Mouse (Mus musculus) liver, embryonic 11.5 days (tissue): ENCODE measurements around the gene Dnttip1. TPM values are rescaled to one million over a fixed set of nuclear protein-coding genes. Genes with fewer than 3 reads are reported as not detected.
"Not testable (repeated sequence)": the region's sequence is repeated elsewhere in the genome, so short reads cannot be mapped to it uniquely, and the experiment has no call there.

Source experiments
- ATAC-seq: fragments of 200-750 bp; cut with Nextera tagmentation; replicated peaks from 2 replicates; pipeline ENCODE4 v1.8.0; 2017; ENCODE audit warnings: moderate number of reproducible peaks, mild to moderate bottlenecking, moderate TSS enrichment, moderate library complexity; ENCODE audit not compliant: low FRiP score
- DNase-seq: peaks from one replicate; pipeline ENCODE4 v3.0.0-alpha.2; 2017; ENCODE audit warnings: low spot score
- H3K27ac ChIP-seq: fragments of 300-500 bp; sonication (generic); 2 replicates; pipeline ENCODE4 v1.5.1; 2014; ENCODE audit warnings: mild to moderate bottlenecking, low read depth, low read length, control low read depth
- H3K27me3 ChIP-seq: fragments of 300-500 bp; sonication (generic); replicated peaks from 2 replicates; pipeline ENCODE4 v1.6.1; 2014; ENCODE audit warnings: low read length, mixed read lengths; ENCODE audit not compliant: control insufficient read depth, insufficient read depth
- H3K36me3 ChIP-seq: fragments of 300-500 bp; sonication (generic); 2 replicates; pipeline ENCODE4 v1.6.1; 2014; ENCODE audit warnings: mild to moderate bottlenecking, low read length, moderate library complexity, mixed read lengths; ENCODE audit not compliant: control insufficient read depth, insufficient read depth
- H3K4me1 ChIP-seq: fragments of 300-500 bp; sonication (generic); replicated peaks from 2 replicates; pipeline ENCODE4 v1.6.1; 2014; ENCODE audit warnings: low read length, mixed read lengths; ENCODE audit not compliant: control insufficient read depth, insufficient read depth
- H3K4me2 ChIP-seq: fragments of 300-500 bp; sonication (generic); 2 replicates; pipeline ENCODE4 v1.6.1; 2014; ENCODE audit warnings: mild to moderate bottlenecking, control low read depth, moderate library complexity
- H3K4me3 ChIP-seq: fragments of 300-500 bp; sonication (generic); 2 replicates; pipeline ENCODE4 v1.5.1; 2014; ENCODE audit warnings: low read depth, low read length, control low read depth
- H3K9ac ChIP-seq: fragments of 300-500 bp; sonication (generic); 2 replicates; pipeline ENCODE4 v1.6.1; 2014; ENCODE audit warnings: low read depth, low read length, control low read depth
- H3K9me3 ChIP-seq: fragments of 300-500 bp; sonication (generic); 2 replicates; pipeline ENCODE4 v1.6.1; 2016; ENCODE audit warnings: low read length, inconsistent platforms, mixed read lengths; ENCODE audit not compliant: control insufficient read depth
- WGBS: fragments of 180-500 bp; shearing (Covaris S2); extraction: QIAGEN DNeasy Blood & Tissue Kit; methylation state at CpG from one replicate; pipeline ENCODE4 v1.1.7; 2014; 5-methylcytosine and 5-hydroxymethylcytosine counted together
- polyA plus RNA-seq: library from polyadenylated mRNA; unstranded; fragments of >200 nt; fragmentation: Nextera tagmentation; extraction: Ambion mirVana; gene quantifications from 2 replicates; pipeline ENCODE4 v1.2.1, GENCODE M21; 2014

Gene Dnttip1
- polyA plus RNA-seq, 1 experiment from 2014 or later, result 50.3 TPM

DNA sequence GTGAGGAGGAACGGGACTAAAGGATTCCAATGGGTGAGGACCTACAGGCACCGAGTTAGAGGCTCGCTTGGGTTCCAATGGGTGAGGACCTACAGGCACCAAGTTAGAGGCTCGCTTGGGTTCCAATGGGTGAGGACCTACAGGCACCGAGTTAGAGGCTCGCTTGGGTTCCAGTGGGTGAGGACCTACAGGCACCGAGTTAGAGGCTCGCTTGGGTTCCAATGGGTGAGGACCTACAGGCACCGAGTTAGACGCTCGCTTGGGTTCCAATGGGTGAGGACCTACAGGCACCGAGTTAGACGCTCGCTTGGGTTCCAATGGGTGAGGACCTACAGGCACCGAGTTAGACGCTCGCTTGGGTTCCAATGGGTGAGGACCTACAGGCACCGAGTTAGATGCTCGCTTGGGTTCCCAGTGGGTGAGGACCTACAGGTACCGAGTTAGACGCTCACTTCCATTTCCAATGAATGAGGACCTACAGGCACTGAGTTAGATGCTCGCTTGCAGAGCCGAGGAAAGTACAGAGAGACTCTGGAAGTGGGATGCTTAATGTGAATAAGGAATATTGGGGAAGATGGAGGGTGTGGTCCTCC lies 29.5 kb upstream of the Dnttip1 start:
- H3K27ac ChIP-seq, H3K9ac ChIP-seq, H3K4me3 ChIP-seq, DNase-seq, H3K9me3 ChIP-seq, H3K36me3 ChIP-seq, H3K4me1 ChIP-seq, H3K27me3 ChIP-seq, ATAC-seq, H3K4me2 ChIP-seq: not testable (repeated sequence)
- WGBS, result 89% methylated on average over 21 of the region's 23 CpGs

GRCm38 (mm10) chr2:164723276-164723675 lies 22.5 kb upstream of the Dnttip1 start:
- WGBS, result 59% methylated on average over 4 of the region's 4 CpGs
- H3K36me3 ChIP-seq, result no peaks in the 10 kb centered on the region
- no peak for ATAC-seq
- H3K4me2 ChIP-seq, result no peak overlapping the region
- H3K9me3 ChIP-seq, result no peaks in the 10 kb centered on the region
- no peaks in the 10 kb centered on the region for H3K27me3 ChIP-seq
- no peak overlapping the region for H3K4me3 ChIP-seq
- no peak overlapping the region for H3K9ac ChIP-seq
- no peaks in the 10 kb centered on the region for H3K4me1 ChIP-seq
- H3K27ac ChIP-seq, result no peak overlapping the region
- DNase-seq, result no peak

DNA sequence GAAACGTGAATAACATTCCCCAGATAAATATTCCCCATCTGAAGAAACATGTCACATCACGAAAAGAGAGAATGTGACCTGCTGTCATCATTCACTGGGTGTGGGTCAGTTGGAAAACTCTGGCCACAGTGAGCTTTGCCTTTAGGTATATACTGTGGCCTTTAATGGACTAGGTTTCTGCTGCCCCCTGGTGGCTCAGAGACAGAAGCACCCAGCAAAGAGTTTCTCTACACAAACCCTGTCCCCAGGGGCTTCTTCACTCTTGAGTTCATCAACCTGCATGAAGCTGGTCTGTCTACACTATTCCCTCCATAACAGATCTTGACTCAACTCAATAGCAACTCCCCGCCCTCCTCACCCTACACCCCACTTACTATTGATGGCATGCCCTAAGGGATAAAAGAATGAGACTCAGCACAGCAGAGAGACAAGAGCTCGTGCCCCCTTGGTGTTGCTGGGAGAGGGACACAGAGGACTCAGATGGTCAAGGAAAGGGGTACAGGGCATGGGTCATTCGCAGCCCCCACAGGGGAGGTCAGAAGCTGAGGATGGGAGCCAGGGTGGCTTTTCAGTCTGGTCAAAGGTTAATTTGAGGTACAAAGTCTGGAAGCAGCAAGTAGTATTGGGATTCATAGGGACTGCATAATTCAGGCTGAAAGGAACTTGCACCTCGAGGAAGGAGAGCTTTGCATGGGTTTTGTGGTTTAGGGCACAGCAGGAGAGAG lies 19.7 kb upstream of the Dnttip1 start:
- Histone ChIP-seq H3K4me3 (no peak overlapping the region), H3K9ac (no peak overlapping the region), H3K9me3 (no peaks in the 10 kb centered on the region), H3K27ac (no peak overlapping the region), H3K36me3 (no peaks in the 10 kb centered on the region), H3K4me1 (no peaks in the 10 kb centered on the region), H3K4me2 (no peak overlapping the region), H3K27me3 (no peaks in the 10 kb centered on the region)
- peak; percentile 47 for DNase-seq
- WGBS, result 20% methylated on average over 6 of the region's 6 CpGs
- ATAC-seq, result no peak

DNA sequence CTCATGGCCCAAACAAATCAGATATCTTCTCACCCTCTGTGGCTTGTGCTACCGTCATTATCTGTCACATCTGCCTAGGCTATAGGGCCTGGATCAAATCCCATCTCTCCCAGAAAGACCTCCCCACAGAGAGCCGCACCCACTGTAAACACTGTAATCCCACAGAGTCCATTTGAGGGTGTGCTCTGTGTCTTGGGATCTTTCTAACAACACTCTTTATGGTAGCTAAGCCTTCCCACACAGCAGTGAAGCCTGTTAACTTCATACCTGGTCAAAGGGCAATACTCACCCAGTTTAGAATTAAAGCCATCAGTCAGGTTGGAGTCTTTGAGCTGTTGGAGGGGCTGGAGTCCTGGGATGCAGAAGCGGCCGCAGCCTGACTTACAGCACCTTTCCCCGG lies 14.1 kb upstream of the Dnttip1 start:
- no peak overlapping the region for H3K4me2 ChIP-seq
- H3K36me3 ChIP-seq, result no peaks in the 10 kb centered on the region
- no peaks in the 10 kb centered on the region for H3K27me3 ChIP-seq
- H3K27ac ChIP-seq, result no peak overlapping the region
- H3K9me3 ChIP-seq, result no peaks in the 10 kb centered on the region
- no peak overlapping the region for H3K4me3 ChIP-seq
- no peak overlapping the region for H3K9ac ChIP-seq
- no peak for ATAC-seq
- no peak for DNase-seq
- no peaks in the 10 kb centered on the region for H3K4me1 ChIP-seq
- 69% methylated on average over 5 of the region's 5 CpGs for WGBS

GRCm38 (mm10) chr2:164733259-164733658 lies 12.5 kb upstream of the Dnttip1 start:
- no peaks in the 10 kb centered on the region for H3K4me1 ChIP-seq
- no peak overlapping the region for H3K4me3 ChIP-seq
- H3K27ac ChIP-seq, result no peak overlapping the region
- ATAC-seq (no peak), DNase-seq (no peak)
- H3K9me3 ChIP-seq, result no peaks in the 10 kb centered on the region
- no peaks in the 10 kb centered on the region for H3K36me3 ChIP-seq
- H3K4me2 ChIP-seq, result no peak overlapping the region
- WGBS, result 76% methylated on average over 2 of the region's 2 CpGs
- H3K27me3 ChIP-seq, result no peaks in the 10 kb centered on the region
- H3K9ac ChIP-seq, result no peak overlapping the region

DNA sequence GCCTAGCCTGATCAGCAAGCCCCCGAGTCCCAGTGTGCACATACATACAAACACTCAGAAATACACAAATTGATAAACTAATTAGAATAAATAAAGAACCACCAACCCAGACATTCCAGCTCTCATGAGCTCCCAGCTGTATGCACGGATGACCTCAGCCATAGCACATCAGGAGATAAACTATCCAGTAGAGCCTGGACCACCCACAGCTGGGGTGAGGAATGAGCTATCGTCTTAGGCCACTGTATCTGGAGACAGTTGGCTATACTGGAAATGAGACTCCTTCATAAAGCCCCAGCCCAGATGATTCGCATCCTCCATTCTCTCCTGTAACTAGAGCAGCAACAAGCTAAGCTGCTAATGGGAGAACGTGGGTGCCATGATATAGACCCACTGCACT lies 10.9 kb upstream of the Dnttip1 start:
- Histone ChIP-seq H3K4me1 (no peaks in the 10 kb centered on the region), H3K27ac (no peak overlapping the region), H3K9me3 (no peaks in the 10 kb centered on the region), H3K36me3 (no peaks in the 10 kb centered on the region), H3K4me3 (no peak overlapping the region), H3K9ac (no peak overlapping the region), H3K4me2 (no peak overlapping the region), H3K27me3 (no peaks in the 10 kb centered on the region)
- ATAC-seq (no peak), DNase-seq (no peak)
- WGBS, result 70% methylated on average over 5 of the region's 5 CpGs

DNA sequence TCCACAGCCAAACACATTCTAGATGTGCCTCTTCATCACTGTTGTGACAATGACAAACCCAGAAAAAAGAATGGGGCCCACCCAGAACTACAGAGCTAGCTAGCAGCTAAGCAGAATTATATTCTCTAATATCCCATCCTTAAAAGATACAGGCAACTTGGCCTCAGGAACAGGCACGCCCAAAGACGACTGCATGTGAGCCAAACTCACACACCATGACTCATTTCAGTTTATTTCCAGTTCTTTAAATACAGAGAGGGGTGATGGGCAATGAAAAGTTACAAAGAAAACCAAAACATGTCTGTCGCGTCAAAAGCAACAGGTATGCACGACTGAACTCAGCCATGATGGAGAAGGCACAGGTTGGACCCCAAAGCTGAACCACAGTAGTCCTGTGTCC lies 10.3 kb upstream of the Dnttip1 start:
- no peaks in the 10 kb centered on the region for H3K9me3 ChIP-seq
- no peaks in the 10 kb centered on the region for H3K27me3 ChIP-seq
- H3K27ac ChIP-seq, result no peak overlapping the region
- 84% methylated on average over 5 of the region's 5 CpGs for WGBS
- H3K4me1 ChIP-seq, result no peaks in the 10 kb centered on the region
- no peak overlapping the region for H3K9ac ChIP-seq
- H3K4me3 ChIP-seq, result no peak overlapping the region
- ATAC-seq (no peak), DNase-seq (no peak)
- H3K36me3 ChIP-seq, result no peaks in the 10 kb centered on the region
- H3K4me2 ChIP-seq, result no peak overlapping the region

GRCm38 (mm10) chr2:164737377-164738090 lies 8.2 kb upstream of the Dnttip1 start:
- ATAC-seq, result no peak
- H3K36me3 ChIP-seq, result no peaks in the 10 kb centered on the region
- H3K9me3 ChIP-seq, result no peaks in the 10 kb centered on the region
- no peaks in the 10 kb centered on the region for H3K27me3 ChIP-seq
- H3K4me2 ChIP-seq, result no peak overlapping the region
- no peaks in the 10 kb centered on the region for H3K4me1 ChIP-seq
- 62% methylated on average over 3 of the region's 3 CpGs for WGBS
- no peak overlapping the region for H3K4me3 ChIP-seq
- H3K27ac ChIP-seq, result no peak overlapping the region
- DNase-seq, result no peak
- no peak overlapping the region for H3K9ac ChIP-seq

DNA sequence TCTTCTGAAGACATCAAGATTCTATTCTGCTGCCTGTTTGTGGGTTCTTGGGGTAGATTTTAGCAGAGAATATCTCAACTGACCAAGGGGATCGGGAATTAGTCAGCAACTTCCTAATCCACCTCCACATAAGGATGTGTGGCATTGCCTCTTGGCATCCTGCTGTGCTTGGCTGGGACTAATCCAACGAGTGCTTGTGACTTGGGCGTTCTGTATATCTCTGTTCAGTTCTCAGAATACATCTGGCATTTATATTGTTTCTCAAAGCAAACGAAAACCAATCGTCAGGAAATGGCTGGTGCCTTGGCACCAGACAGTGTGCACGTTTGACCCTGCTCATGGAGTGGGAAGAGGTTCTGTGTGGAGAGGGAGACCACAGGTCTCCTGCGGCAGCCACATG lies 5.9 kb upstream of the Dnttip1 start:
- Histone ChIP-seq H3K9ac (no peak overlapping the region), H3K9me3 (no peaks in the 10 kb centered on the region), H3K27me3 (no peaks in the 10 kb centered on the region), H3K4me1 (no peaks in the 10 kb centered on the region), H3K4me2 (no peak overlapping the region), H3K4me3 (no peak overlapping the region), H3K36me3 (no peaks in the 10 kb centered on the region), H3K27ac (no peak overlapping the region)
- 70% methylated on average over 7 of the region's 7 CpGs for WGBS
- ATAC-seq (no peak), DNase-seq (no peak)
